Mouse (Mus musculus) kidney, postnatal 10 days (tissue): ENCODE results near the gene Fam69b.
A peak's percentile ranks its signal among the peaks of the same experiment; 100 is the strongest.

Experiments used
- DNase-seq: peaks from one replicate; pipeline ENCODE4 v3.0.0; 2021; ENCODE audit warnings: mixed read lengths

Fam69b gene

DNA sequence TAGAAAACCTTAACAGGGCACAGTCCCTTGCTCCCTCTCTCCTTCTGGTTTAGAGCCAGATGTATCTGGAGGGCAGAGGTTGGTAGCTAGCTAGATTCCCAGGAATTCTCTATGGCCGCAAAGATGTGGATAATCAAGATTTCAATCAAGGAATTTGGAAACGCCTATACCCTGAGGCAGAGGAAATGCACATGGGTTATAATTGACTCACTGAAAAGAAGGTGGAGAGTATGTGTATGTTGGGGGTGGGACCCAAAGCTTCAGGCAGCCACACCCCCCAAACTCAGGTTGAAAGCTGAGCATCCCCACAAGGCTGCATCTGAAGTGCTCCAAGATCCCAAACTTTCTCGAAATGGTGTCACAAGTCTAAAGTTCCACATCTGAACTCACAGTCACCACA, 29.8 kb upstream of the Fam69b start:
- DNase-seq, result no peak

DNA sequence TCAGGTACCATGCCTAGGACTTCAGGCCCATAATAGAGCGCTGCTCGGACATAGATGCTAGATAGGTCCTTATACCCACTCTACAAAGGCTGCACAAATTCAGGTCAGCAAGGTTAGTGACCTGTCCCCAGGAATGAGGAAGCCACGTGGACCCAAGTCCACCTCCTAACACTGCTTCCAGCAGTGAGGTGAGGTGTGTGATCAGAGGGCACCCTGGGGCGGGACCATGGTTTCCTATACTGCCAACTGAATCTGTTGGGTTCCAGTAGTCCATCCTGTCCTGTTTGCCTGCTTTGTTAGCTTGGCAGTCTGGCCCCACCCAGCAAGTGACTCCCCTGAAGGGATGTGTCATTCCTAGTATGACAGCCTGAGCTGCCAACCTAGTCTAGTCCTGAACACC, 28.3 kb upstream of the Fam69b start:
- DNase-seq, result no peak

DNA sequence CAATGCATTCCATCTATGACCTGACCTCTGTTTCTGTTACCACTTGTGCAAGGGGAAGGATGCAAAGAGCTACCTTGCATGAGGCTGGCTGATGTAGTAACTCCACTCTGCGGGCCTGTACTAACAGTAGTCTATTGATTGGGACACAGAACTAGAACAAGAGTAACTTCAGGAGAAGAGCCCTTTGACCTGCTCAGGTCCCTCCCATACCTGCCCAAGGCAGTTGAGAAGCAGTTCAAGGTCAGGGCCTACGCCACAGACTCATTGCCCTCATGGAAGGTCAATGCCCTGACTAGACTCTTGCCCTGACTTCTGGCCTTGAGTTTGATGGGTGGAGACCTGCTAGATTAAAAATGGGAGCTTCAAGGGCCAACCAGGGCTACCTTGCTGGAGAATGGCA, 27.6 kb upstream of the Fam69b start:
- no peak for DNase-seq

DNA sequence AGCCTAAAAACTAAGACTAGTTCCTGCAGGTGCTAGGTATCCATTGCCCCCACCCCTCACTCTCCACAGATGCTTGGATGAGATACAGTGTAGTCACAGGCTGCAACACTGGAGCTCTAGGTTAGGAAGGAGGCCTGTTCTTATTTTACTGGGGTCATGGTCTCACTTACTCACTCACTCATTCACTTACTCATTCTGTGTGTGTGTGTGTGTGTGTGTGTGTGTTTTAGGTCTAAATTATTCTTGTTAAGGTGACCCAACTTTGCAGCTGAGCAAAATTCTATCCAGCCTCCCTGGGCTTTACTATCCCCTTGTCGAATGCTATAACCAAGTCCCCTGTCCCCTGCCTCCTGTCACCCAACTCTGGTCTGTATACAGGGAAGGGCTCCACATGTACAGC, 26.7 kb upstream of the Fam69b start:
- DNase-seq, result no peak

DNA sequence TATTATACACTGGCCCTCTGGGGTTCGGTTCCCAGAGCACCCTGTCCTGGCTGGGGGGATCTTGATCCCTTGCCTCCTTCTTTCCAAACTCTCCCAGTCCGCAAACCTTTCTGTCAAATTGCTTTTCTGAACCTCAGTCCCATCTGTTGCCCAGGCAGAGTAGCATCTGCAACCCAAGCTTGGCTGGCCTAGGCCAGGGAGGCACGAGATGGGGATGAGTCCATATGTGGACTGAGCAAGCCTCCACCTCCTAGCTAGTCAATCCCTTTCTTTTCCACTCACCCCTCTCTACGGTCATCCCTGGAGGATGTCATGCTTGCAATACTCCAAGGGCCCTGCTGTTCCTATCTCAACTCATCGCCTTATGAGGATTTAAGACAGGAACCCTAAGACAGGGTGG, 25.6 kb upstream of the Fam69b start:
- no peak for DNase-seq

DNA sequence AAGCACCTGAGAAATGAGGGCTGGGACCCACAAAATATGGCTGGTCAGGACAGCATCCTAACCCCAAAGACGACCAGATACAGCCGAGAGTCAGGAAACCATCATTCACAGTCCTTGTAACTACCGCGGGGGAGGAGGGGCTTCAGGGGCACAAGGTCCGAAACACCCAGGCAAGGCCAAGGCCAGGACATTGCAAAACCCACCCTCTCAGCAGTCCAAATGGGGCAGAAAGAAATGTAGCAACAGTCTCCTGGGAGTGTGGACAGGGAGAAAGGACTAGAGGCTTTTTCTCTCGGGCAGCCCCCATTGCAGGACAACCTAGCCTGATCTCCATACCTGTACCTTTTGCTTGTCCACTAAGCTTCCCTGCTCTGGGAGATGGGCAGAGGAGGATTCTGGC, 25.1 kb upstream of the Fam69b start:
- peak; percentile 36 for DNase-seq

DNA sequence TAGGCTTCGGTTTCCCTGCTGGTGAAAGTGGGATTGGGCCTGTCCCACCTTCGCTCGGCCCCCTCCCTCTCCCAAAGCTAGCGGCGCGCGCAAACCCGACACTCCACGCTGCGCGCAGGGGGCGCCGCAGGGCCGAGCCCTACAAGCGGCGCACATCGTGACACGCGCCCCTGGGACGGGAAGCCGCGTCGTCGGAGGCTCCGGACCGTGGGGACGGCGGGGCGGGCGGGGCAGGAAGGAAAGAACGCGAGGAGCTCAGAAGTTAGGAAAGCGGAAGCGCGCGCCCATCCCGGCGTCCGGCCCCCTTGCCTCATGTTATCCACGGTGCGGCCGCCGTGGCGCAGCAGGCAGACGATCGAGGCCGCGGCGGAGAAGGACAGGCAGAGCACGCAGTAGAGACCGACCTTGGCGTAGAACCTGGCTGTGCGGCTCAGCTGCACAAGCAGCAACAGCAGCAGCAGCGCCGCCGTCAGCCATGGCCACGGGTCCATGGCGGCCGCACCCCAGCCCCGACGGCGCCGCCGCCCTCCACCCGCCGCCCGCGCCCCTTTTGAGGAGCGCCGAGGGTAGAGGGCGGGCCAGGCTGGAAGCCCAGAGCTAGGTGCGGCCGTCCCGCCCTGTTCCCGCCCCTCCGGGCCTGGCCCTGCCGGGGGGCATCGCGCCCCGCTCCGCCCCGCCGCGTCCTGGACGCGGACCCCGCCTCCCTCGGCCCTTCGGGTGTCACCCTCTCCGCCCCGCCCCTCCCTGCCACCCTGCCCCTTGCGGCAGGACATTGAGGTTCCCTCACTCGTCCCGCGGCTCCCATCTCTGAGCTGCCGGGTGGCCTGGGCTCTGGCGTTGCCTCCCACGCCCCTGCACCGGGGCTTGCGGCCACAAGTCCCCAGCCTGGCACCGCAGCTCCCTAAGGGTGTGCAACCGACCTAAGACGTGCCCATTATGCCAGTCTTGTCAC, 24.3 kb upstream of the Fam69b start, which contains the start of gene Agpat2:
Gene Agpat2 (minus strand): TSS at position 698 of the 952 bp plus-strand sequence.
- peak; percentile 92 for DNase-seq

DNA sequence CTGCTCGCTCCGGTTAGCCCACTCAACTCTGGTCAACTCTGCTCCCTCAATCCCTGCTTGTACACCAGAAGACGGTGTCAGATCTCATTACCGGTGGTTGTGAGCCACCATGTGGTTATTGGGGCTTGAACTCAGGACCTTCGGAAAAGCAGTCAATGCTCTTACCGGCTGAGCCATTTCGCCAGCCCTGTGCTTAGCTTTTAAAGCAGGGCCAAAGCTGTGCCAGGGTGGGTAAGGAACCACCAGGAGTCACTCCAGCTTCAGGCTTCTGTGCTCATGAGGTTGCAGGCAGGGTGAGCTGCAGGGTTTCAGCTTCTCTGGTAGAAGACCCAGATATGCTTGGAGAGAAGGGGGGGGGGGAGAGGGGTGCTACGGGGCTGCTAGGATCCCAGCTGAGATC, 22.9 kb upstream of the Fam69b start:
- DNase-seq, result no peak

DNA sequence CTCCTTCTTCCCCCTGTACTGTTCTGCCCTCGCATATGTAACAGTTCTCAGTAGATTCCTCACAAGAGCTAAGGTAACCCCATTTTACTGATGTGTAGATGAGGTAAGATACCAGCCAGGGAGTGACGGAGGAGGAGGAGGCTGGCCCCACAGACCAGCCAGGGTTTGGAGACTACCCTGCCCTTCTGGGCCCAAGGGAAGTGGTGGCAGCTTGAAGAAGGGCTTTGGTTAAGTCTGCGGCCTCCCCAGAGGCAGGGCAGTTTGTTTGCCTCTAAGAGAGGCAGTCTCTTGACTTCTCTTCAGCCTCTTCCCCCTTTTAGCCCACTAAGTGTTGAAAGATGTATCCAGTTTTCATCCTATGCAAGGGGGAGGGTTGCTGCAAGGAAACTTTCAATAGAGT, 21.7 kb upstream of the Fam69b start:
- no peak for DNase-seq

DNA sequence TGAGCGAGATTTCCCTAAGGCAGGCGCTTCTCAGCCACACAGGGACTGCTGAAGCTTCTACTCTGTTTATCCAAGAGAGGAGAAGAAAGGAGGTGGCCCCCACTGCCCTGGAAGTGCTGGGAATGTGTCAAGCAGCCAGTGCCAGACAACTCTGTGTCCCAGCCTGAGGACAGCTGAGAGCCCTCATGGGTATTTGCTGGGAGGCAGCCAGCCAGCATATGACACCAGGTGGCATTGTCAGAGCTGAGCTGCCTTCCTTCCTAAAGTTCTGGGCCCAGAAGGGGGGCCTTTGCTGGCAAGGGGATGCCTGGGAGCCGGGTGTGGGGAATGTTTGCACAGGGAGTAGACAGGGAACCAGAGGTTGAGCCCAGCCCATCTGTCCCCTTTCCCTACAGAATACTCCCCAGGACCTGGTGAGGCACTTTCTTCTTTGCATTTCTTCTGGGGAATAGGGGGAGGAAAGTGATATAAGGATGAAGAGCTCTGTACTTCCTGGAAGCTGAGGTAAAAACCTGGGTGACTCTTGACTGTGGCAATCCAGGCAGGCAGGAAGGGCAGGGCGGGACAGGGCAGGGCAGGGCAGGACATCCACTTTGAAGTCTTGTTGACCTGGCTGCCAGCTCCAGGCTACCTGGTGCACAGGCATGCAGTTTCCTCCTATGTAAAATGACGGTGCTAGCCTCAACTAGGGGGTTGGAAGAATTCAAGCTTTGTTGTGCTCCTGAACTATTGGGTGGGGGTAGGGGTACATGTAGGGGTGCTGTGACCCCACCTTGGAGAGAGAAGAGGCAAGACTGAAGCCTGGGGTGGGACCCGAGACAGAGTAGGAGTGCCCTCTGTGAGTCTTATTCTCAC, 21.0 kb upstream of the Fam69b start:
- peak; percentile 65 for DNase-seq

DNA sequence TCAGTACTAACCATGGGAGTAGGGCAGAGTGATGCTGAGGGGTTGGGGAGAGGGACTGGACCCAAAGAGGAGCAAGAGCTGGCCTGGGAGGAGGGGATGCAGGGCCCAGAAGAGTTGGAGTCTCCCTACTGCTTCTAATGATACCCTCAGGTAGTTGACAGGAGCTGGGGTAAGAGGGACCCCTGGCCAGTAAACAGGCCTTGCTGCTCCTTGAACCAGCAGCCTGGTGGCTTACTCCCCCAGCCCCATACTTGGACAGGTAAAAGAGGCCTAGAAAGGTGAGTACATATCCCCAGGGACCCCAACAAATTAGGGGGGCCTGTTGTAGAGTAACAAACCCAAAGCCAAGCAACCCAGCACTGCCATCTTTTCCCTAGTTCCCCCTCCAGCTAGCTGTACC, 19.5 kb upstream of the Fam69b start:
- no peak for DNase-seq

DNA sequence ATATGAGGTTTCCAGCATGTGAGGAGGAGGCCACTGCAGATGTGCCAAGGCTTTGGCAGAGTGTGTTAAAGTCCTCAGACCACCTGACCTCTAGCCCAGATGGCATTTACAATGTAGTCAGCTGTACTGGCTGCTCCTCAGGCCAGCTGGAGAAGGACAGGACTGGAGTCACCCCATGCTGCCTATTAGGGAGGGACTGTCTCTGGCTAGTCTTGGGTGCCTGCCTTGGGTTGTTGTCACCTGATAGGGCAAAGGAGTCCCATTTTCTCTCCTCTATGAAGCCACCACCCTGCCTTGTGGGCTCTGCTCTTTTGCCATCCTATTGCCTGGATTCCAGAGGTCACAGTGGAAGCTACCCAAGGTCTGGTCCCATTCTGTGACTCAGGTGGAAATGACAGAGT, 19.0 kb upstream of the Fam69b start:
- no peak for DNase-seq

DNA sequence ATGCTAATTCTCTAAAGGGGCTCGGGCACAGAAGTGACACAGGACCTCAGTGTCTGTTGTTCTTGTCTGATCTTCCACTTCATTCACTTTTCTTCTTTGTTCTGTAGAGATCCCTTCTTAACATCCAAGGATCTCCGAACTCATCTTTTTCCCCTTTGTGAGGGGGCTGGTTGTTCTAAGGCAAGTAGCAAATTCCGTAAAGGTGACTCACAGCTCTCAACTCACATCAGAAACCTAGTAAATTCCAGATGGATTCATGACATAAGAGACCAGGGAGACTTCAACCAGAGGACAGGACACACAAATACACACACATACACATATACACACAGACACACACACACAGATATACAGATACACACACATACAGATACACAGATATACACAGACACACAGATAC, 17.7 kb upstream of the Fam69b start:
- DNase-seq, result no peak

DNA sequence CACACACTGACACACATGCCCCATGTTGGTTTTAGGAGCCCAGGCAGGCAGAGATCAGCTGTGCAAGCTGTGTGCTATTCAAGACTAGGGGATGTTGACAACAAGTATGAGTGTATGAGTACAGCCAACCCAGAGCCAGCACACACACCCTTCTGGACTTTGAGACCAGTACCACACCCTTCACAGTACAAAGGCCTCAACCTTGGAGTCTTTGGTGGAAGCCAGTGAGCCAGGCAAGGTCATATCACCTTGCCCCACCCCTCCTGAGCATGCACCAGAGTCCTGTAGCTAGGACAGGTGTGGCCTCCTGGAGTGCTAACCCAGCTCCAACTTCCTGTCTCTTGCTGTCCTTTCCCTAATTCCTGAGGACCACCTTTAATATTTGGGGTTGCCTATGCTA, 17.2 kb upstream of the Fam69b start:
- DNase-seq, result no peak

DNA sequence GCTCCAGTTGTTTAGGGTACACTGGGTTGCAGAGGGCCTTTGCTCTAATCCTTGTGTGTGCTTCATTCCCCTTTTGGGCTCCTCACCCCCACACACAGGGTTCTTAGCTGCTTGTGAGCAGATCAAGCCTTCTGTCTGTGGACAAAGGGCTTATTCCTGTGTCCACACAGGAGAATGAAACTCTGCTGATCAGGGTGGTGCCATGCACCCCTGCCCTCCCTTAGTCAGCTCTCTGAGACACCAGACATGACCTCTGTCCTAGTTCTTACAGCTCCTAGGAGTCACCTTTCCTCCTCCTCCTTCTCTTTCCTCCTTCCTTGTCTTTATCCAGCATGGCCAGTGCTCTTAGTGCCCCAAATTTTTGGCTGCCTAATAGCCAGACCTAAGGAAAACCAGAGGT, 16.4 kb upstream of the Fam69b start:
- DNase-seq, result no peak

DNA sequence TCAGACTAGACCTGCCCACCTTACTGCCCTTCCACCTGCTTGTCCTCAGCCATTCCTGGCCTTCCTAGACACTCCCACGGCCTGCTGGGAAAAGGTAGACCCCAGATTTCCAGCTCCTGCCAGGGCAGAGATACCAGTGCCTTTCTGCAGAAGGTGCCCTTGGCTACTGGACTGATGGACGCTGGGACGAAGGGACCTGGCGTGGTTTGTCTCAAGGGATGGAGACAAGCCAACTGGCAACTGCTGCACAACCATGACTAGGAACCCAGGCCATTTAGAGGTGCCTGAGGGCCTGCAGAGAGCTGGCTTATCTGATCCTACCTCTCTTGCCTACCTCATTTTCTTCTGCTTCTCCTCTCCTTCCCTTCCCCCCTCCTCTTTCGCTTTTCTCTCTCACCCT, 13.4 kb upstream of the Fam69b start:
- DNase-seq, result no peak

DNA sequence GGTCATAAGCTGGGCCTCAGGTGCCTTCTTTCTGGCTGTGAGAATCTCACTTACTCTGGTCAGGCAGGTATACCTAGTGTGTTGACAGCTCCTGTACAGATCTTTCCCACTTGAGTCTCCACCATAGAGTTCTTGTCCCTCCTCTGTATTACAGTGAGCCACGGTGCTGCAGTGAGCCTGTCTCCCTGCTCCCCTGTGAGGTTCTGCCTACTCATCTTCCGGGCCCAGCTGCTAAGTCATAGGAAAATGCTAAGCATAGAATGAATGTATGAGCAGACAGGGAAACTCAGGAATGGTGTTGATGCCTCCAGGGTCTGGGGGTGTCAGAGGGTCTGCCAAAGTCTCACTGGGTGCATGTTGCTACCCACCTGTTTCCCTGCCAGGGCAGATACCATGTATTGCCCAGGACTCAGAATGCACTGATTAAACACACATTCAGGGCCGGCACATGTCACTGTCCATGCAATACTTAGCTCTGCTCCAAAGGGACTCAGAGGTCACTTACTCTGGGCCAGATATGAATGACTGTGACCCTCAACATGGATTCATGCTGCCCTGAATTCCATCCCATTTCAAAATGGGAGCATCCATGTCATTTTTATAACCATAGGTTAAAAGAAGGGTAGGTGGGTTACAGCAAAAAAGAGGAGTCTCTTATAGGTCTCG, 12.7 kb upstream of the Fam69b start:
- no peak for DNase-seq

DNA sequence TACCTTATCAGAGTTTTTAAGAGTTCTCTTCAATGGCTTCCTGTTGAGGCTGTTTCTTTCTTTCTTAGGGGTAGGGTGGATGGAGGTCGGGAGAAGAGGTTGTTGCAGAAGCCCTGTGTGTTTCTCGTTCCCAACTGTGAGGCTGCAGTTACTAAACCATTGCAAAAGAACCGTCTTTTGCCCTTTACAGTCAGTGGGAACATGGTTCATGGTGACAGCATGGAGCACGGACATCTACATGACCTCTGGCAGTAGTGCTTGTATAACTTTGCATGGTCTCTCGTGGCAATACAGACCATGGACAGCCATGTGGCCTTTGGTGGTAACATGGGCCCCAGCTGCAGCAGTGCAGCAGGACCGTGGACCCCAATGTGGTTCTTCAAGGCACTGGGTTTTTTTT, 10.9 kb upstream of the Fam69b start:
- DNase-seq, result no peak

DNA sequence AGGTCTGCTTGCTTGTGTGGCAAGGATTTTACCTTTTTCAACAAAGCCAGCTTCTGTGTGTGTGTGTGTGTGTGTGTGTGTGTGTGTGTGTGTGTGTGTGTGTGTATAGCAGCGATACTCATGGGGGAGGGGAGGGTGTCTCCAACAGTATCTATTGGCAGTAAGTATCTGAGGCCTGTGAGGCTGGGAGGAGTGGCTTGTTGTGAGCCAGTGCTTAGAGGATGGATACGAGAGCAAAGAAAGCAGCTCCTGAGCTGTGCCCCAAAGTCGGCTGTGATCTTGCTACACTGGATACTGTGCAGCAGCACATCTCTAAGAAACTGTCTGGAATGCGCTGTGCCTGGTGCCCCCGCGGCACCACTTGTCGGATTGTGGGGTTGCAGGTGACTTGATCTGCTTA, 10.3 kb upstream of the Fam69b start:
- DNase-seq, result no peak

DNA sequence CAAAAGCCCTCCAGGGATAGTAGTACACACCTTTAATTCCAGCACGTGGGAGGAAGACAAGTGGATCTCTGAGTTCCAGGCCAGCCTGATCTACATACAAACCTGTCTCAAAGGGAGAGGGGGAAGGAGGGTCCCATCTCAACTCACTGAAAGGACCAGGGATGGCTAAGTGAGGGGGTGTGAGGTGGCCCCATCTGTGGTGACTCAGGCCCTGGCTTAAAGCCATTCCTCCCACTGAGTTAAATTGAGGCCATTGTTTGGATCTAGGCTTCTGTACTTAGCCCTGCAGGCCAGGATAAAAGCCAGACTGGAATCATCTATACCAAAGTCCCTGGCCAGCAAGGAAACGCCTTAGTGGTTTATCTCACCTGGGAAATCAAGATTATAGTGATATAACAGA, 7.0 kb upstream of the Fam69b start:
- no peak for DNase-seq

DNA sequence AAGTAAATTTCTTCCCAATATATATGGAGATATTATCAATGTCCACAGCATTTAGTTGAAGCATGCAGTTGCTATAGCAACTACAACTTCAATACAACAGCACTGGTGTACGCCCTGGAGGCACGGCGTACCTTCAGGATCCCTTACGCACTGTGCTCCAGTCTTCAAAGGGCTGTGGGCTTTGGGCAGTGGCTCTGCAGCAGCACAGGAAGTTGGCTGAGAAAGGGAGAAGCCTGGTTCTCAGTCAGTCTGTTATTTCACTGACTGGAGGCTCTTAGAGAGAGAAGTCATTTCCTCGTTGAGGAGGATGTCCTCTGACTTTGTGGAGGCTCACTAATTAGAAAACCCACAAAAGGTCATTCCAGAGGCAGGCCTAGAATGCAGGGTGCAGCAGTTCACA, 5.3 kb upstream of the Fam69b start:
- DNase-seq, result no peak

DNA sequence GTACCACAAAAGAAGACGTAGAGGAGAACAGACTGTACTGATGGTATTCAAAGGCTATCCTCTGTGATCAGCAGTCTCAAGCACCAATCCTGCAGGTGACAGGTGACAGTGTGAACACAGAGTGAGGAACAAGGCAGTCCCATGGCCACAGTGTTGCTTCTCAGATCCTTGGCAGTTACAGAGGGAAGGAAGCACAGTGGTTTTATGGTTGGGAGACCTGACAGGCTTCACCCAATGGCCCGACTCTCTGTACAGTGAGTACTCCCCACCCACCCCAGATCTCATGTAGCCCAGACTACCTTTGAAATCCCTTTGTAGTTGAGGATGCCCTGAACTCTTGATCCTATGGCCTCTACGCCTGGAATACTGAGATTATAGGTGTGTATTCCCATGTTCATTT, 2.8 kb upstream of the Fam69b start:
- DNase-seq, result no peak

DNA sequence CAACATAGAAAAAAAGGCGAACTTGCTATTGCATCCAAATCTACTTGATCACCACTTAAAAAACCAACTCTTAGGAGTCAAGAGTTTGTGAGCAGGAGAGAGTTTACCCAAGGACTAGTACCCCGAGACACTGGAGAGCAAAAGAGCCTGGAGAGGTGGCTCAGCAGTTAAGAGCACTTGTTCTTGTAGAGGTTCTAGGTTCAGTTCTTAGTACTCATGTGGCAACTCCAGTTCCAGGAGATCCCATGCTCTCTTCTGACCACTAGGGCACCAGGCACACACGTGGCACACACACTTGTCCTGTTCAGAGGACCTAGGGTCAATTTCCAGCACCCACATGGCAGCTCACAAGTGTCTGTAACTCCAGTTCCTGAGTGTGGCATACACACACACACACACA, 2.2 kb upstream of the Fam69b start:
- no peak for DNase-seq
